Mouse (Mus musculus) hindbrain, embryonic 12.5 days (tissue): Measurements from ENCODE around the gene Pdk2. TPM values are rescaled to one million over a fixed set of nuclear protein-coding genes. Genes with fewer than 3 reads are reported as not detected.
"Not testable (repeated sequence)": the region's sequence is repeated elsewhere in the genome, so short reads cannot be mapped to it uniquely, and the experiment has no call there.

Experiments
- ATAC-seq: fragments of 200-750 bp; cut with Nextera tagmentation; 2 replicates; pipeline ENCODE4 v1.8.0; 2017; ENCODE audit warnings: moderate TSS enrichment; ENCODE audit not compliant: low FRiP score
- H3K27ac ChIP-seq: fragments of 300-500 bp; sonication (generic); 2 replicates; pipeline ENCODE4 v1.5.1; 2016; ENCODE audit warnings: mild to moderate bottlenecking
- H3K27me3 ChIP-seq: fragments of 300-500 bp; sonication (generic); 2 replicates; pipeline ENCODE4 v1.6.1; 2016; ENCODE audit warnings: mild to moderate bottlenecking
- H3K36me3 ChIP-seq: fragments of 300-500 bp; sonication (generic); 2 replicates; pipeline ENCODE4 v1.6.1; 2016; ENCODE audit warnings: mild to moderate bottlenecking
- H3K4me1 ChIP-seq: fragments of 300-500 bp; sonication (generic); 2 replicates; pipeline ENCODE4 v1.6.1; 2016
- H3K4me2 ChIP-seq: fragments of 300-500 bp; sonication (generic); replicated peaks from 2 replicates; pipeline ENCODE4 v1.6.1; 2016; ENCODE audit warnings: mild to moderate bottlenecking
- H3K4me3 ChIP-seq: fragments of 300-500 bp; sonication (generic); 2 replicates; pipeline ENCODE4 v1.5.1; 2016; ENCODE audit warnings: mild to moderate bottlenecking
- H3K9ac ChIP-seq: fragments of 300-500 bp; sonication (generic); 2 replicates; pipeline ENCODE4 v1.6.1; 2016; ENCODE audit warnings: mild to moderate bottlenecking, moderate library complexity
- H3K9me3 ChIP-seq: fragments of 300-500 bp; sonication (generic); replicated peaks from 2 replicates; pipeline ENCODE4 v1.6.1; 2016; ENCODE audit warnings: mild to moderate bottlenecking
- WGBS: fragments of 180-500 bp; shearing (Covaris S2); methylation state at CpG from one replicate; pipeline ENCODE4 v1.1.7; 2016; 5-methylcytosine and 5-hydroxymethylcytosine counted together
- polyA plus RNA-seq: library from polyadenylated mRNA; unstranded; fragments of >200 nt; fragmentation: Nextera tagmentation; extraction: Ambion mirVana; gene quantifications from 2 replicates; pipeline ENCODE4 v1.2.1, GENCODE M21; 2016

The Pdk2 gene
- polyA plus RNA-seq, 1 experiment from 2014 or later: 22.5 TPM

DNA sequence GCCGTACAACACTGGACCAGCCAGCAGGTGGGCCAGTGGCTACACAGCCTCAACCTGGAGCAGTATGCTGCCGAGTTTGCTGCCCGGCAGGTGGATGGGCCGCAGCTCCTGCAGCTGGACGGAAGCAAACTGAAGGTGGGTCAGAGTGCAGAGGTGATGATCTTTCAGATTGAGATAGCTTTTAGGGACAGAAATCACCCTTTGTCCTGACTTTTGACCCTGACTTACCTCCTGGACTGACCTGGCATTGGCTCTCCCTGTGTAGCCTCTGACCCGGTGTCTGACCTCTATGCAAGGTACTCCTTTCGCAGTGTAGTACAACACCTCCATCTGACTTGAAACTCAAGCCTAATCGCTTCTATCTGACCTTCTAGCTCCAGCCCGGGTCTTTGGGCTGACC is 17.7 kb downstream of the Pdk2 start:
- Histone ChIP-seq H3K36me3 (peaks cover 77% of the 10 kb centered on the region), H3K9me3 (no peaks in the 10 kb centered on the region), H3K9ac (no peak overlapping the region), H3K4me1 (peaks cover 7% of the 10 kb centered on the region), H3K4me2 (no peak overlapping the region), H3K27me3 (no peaks in the 10 kb centered on the region), H3K27ac (no peak overlapping the region), H3K4me3 (no peak overlapping the region)
- WGBS: 95% methylated on average over 9 of the region's 9 CpGs
- ATAC-seq: no peak

GRCm38 (mm10) chr11:95022237-95022992 is 18.7 kb downstream of the Pdk2 start:
- Histone ChIP-seq H3K4me3 (no peak overlapping the region), H3K9ac (no peak overlapping the region), H3K36me3 (peaks cover 83% of the 10 kb centered on the region), H3K27ac (no peak overlapping the region), H3K27me3 (no peaks in the 10 kb centered on the region), H3K9me3 (no peaks in the 10 kb centered on the region), H3K4me2 (no peak overlapping the region), H3K4me1 (no peaks in the 10 kb centered on the region; the same call in 1 of the 2 replicates)
- ATAC-seq: no peak
- 85% methylated on average over 10 of the region's 10 CpGs for WGBS

GRCm38 (mm10) chr11:95015484-95015883 is 25.7 kb downstream of the Pdk2 start:
- H3K36me3 ChIP-seq: peaks cover 59% of the 10 kb centered on the region
- no peak overlapping the region for H3K4me3 ChIP-seq
- no peak for ATAC-seq
- H3K27ac ChIP-seq: no peak overlapping the region
- H3K4me2 ChIP-seq: no peak overlapping the region
- peak overlapping the region; percentile 27; the same call in 1 of the 2 replicates for H3K9ac ChIP-seq
- WGBS: 78% methylated on average over 3 of the region's 3 CpGs
- H3K9me3 ChIP-seq: no peaks in the 10 kb centered on the region
- peaks cover 50% of the 10 kb centered on the region for H3K4me1 ChIP-seq
- no peaks in the 10 kb centered on the region for H3K27me3 ChIP-seq

- peaks cover 64% of the 10 kb centered on the region for H3K4me1 ChIP-seq
- 39% methylated on average over 3 of the region's 3 CpGs for WGBS
- H3K27ac ChIP-seq: peak overlapping the region; percentile 40; the same call in 1 of the 2 replicates
Measured at GRCm38 (mm10) chr11:95012487-95012886, 28.7 kb downstream of the Pdk2 start.

GRCm38 (mm10) chr11:95012075-95012474 is 29.1 kb downstream of the Pdk2 start:
- peak overlapping the region; percentile 98 for H3K27ac ChIP-seq
- no peak for ATAC-seq
- H3K4me2 ChIP-seq: peak overlapping the region; percentile 77
- peak overlapping the region; percentile 72 for H3K4me3 ChIP-seq
- peak overlapping the region; percentile 95 for H3K9ac ChIP-seq
- WGBS: 55% methylated on average over 3 of the region's 3 CpGs
- no peaks in the 10 kb centered on the region for H3K9me3 ChIP-seq
- H3K4me1 ChIP-seq: peaks cover 69% of the 10 kb centered on the region
- H3K27me3 ChIP-seq: no peaks in the 10 kb centered on the region
- peaks cover 30% of the 10 kb centered on the region for H3K36me3 ChIP-seq

More at GRCm38 (mm10) chr11:95012487-95012886, 28.7 kb downstream of the Pdk2 start:
- no peak for ATAC-seq
- peak overlapping the region; percentile 77 for H3K4me2 ChIP-seq
- H3K36me3 ChIP-seq: peaks cover 33% of the 10 kb centered on the region
- H3K4me3 ChIP-seq: peak overlapping the region; percentile 72
- no peaks in the 10 kb centered on the region for H3K27me3 ChIP-seq
- H3K9ac ChIP-seq: peak overlapping the region; percentile 95
- H3K9me3 ChIP-seq: no peaks in the 10 kb centered on the region

DNA sequence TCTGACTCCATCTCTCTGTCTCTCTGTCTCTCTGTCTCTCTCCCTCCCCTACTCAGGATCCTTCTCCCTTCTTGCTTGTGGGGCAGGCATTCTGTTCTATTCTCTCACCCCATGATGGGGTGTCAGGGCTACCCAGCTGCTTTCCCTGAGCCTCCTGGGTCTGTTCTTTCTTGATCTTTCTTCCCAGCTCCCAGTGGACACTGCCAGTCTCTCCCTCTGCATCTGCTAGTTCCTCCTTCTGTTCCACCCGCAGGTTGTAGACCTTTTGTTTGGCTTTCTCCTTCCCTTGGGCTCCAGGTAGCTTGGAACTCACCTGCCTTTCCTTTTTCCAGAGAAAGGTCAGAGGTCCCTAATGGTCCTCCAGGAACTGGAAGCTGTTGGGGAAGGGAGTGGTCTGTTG is 29.7 kb downstream of the Pdk2 start:
- Histone ChIP-seq H3K36me3 (peaks cover 27% of the 10 kb centered on the region), H3K4me1 (peaks cover 72% of the 10 kb centered on the region), H3K9ac (peak overlapping the region; percentile 95), H3K27me3 (no peaks in the 10 kb centered on the region), H3K4me3 (peak overlapping the region; percentile 72), H3K4me2 (peak overlapping the region; percentile 77), H3K27ac (peak overlapping the region; percentile 98), H3K9me3 (no peaks in the 10 kb centered on the region)
- WGBS: 41% methylated on average over 1 of the region's 1 CpGs
- no peak for ATAC-seq

DNA sequence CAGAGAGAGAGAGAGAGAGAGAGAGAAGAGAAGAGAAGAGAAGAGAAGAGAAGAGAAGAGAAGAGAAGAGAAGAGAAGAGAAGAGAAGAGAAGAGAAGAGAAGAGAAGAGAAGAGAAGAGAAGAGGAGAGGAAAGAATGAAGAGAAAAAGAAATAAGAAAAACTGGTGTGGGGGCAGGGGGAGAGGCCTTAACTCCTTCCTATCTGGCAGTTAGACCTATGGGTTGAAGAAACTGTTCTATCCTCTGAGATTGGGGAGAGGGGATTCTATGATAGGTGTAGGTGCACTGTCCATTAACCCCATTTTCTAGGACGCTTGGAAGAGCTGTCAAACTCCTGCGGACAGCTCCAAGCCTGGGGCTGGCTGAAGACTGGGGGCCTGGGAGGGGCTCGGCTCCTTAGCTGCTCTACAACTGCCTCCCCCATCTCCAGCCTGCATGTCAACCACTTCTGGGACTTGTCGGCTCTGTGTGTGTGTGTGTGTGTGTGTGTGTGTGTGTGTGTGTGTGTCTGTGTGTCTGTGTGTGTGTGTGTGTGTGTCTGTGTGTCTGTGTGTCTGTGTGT is 30.2 kb downstream of the Pdk2 start:
- peak overlapping the region; percentile 95 for H3K9ac ChIP-seq
- ATAC-seq, H3K9me3 ChIP-seq, H3K27me3 ChIP-seq: not testable (repeated sequence)
- peaks cover 72% of the 10 kb centered on the region for H3K4me1 ChIP-seq
- WGBS: 8% methylated on average over 3 of the region's 4 CpGs
- peak overlapping the region; percentile 72 for H3K4me3 ChIP-seq
- H3K4me2 ChIP-seq: peak overlapping the region; percentile 77
- H3K27ac ChIP-seq: peak overlapping the region; percentile 98
- peaks cover 22% of the 10 kb centered on the region for H3K36me3 ChIP-seq

DNA sequence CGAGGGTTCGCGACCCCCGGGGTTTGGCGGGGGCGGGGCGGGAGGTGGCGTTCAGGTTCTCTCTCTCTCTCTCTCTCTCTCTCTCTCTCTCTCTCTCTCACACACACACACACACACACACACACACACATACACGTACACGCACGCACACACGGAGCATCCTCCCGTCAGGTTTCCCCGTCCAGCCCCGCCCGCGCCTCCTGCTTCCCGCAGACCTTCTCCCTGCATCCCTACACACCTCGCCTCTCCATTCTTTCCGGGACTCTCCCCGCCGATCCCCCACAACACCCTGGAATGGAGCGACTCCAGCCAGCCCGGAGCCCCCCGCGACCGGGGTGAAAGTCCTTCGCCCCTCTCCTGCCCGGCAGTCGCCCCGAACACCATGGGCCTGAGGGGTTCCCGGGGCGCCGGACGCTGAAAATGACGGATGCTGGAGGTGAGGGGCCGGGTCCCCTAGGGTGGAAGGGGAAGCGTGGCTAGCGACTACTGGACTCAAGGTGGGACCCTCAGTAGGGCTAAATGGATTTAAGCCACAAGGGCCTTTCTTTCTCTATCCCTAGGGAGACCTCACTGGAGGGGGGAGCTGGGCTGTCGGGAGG is 30.9 kb downstream of the Pdk2 start:
- no peaks in the 10 kb centered on the region for H3K9me3 ChIP-seq
- peak overlapping the region; percentile 95 for H3K9ac ChIP-seq
- 0% methylated on average over 24 of the region's 40 CpGs for WGBS
- H3K36me3 ChIP-seq: peaks cover 22% of the 10 kb centered on the region
- ATAC-seq: peak; percentile 49
- H3K4me1 ChIP-seq: peaks cover 71% of the 10 kb centered on the region
- peak overlapping the region; percentile 72 for H3K4me3 ChIP-seq
- peak overlapping the region; percentile 98 for H3K27ac ChIP-seq
- H3K27me3 ChIP-seq: no peaks in the 10 kb centered on the region
- H3K4me2 ChIP-seq: peak overlapping the region; percentile 77

- no peaks in the 10 kb centered on the region for H3K27me3 ChIP-seq
- peak within 1 kb of the TSS; percentile 77 for H3K4me2 ChIP-seq
- H3K4me1 ChIP-seq: peaks cover 72% of the 10 kb centered on the region
- H3K36me3 ChIP-seq: peaks cover 22% of the 10 kb centered on the region
- ATAC-seq: peak; percentile 76
- no peaks in the 10 kb centered on the region for H3K9me3 ChIP-seq
- peak within 1 kb of the TSS; percentile 98 for H3K27ac ChIP-seq
- peak within 1 kb of the TSS; percentile 72 for H3K4me3 ChIP-seq
- peak within 1 kb of the TSS; percentile 95 for H3K9ac ChIP-seq
- WGBS: 0% methylated on average over 30 of the region's 32 CpGs
Measured at GRCm38 (mm10) chr11:95009629-95010014, 31.5 kb downstream of the Pdk2 start, which contains the start of gene Samd14. Gene Samd14, plus strand, starts transcription at chr11:95009879.

GRCm38 (mm10) chr11:95008661-95009628 is 32.2 kb downstream of the Pdk2 start:
- peak; percentile 22; the same call in 1 of the 2 replicates for ATAC-seq
- peak overlapping the region; percentile 98 for H3K27ac ChIP-seq
- H3K36me3 ChIP-seq: peaks cover 19% of the 10 kb centered on the region
- 39% methylated on average over 15 of the region's 15 CpGs for WGBS
- H3K9ac ChIP-seq: peak overlapping the region; percentile 95
- peaks cover 67% of the 10 kb centered on the region for H3K4me1 ChIP-seq
- H3K9me3 ChIP-seq: no peaks in the 10 kb centered on the region
- H3K27me3 ChIP-seq: no peaks in the 10 kb centered on the region
- peak overlapping the region; percentile 72 for H3K4me3 ChIP-seq
- peak overlapping the region; percentile 77 for H3K4me2 ChIP-seq

DNA sequence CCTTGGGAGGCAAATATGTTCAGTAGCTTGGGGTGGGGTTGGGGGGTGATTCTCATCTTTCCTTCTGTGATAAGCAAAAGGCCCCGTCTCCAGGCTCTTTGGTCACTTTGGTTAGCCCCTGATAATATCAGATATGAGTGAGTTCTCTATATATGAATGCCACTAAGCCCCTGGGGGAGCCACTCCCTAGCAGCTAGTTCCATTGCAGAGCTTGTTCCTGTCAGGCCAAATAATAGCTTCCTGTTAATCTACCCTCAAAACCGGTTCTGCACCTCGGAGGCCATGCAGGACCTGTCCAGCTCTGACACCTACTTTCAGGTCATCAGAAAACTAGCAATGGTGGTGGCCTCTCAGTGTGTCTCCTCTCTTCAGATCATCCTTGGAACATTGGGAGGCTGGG is 33.7 kb downstream of the Pdk2 start:
- H3K4me2 ChIP-seq: peak overlapping the region; percentile 66; the same call in 1 of the 2 replicates
- H3K9ac ChIP-seq: no peak overlapping the region; the same call in 1 of the 2 replicates
- H3K36me3 ChIP-seq: peaks cover 32% of the 10 kb centered on the region
- H3K27ac ChIP-seq: peak overlapping the region; percentile 75; the same call in 1 of the 2 replicates
- H3K27me3 ChIP-seq: no peaks in the 10 kb centered on the region
- no peaks in the 10 kb centered on the region for H3K9me3 ChIP-seq
- H3K4me3 ChIP-seq: no peak overlapping the region
- 82% methylated on average over 3 of the region's 3 CpGs for WGBS
- no peak for ATAC-seq
- peaks cover 54% of the 10 kb centered on the region for H3K4me1 ChIP-seq
